9 mouse cellular contexts compared by ENCODE assay signal in the genomic region with DNA sequence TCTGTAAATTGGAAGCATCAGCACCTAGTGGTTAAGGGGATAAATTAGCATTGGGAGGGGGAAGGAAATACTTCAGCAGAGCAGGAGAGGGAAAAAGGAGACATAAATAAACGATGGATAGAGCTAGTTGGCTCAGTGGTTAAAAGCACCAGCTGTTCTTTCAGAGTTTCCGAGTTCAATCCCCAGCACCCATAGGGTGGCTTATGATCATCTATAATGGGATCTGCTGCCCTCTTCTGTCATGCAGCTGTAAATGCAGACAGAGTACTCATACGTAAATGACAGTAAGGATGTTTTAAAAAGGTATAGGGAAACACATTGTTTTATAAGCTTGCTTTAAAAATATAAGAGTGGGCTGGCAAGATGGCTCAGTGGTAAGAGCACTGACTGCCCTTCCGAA. TPM values are rescaled to one million over a fixed set of nuclear protein-coding genes. Genes with fewer than 3 reads are reported as not detected.
A peak's percentile ranks its signal among the peaks of the same experiment; 100 is the strongest.
DNase-seq lines count a peak whose midpoint lies in the region; ATAC-seq lines count a peak whose summit lies in the region.
"Had no signal": no experiment of that assay in that cellular context is flagged by ENCODE, and none has a peak within 500 bp of the region (broad histone marks: within the 10 kb centered on the region; RNA-seq: fewer than 3 reads in every experiment).

No protein-coding gene starts in this region.

- peak; percentile 19 for DNase-seq in adrenal gland, postnatal 10 days
- DNase-seq in adrenal gland, adult 8-10 months: no peak
- DNase-seq in kidney, adult 9 months: peak; percentile 40
- DNase-seq in kidney, adult 11 months: no peak
- DNase-seq in kidney, postnatal 10 days: peak; percentile 28
- peak; percentile 53 for DNase-seq in retina, postnatal 1 day
- DNase-seq in layer of hippocampus, postnatal 14 days (ENCODE audit: low spot score in 2 of 2): no peak

- ATAC-seq in activated CD4-positive, CD25-positive, alpha-beta regulatory T cell, adult 4 months: peak; percentile 59

RNA-seq across cellular contexts. Expression of gene Prg3, which starts 19.7 kb away (rescaled TPM):
- under 1 TPM; 0.48 to 0.73 TPM for total RNA-seq in adrenal gland, postnatal 10 days (2021)
- not detected for total RNA-seq in adrenal gland, adult 8-10 months (2022)
- polyA plus RNA-seq in activated CD4-positive, CD25-positive, alpha-beta regulatory T cell, adult 4 months (2017; shearing (Covaris generic)): not detected
- not detected for total RNA-seq in layer of hippocampus, postnatal 14 days (2021)
- polyA plus RNA-seq: limb, embryonic 15.5 days had no signal

RNA-seq across cellular contexts. Expression of gene Prg2, which starts 27.5 kb away (rescaled TPM):
- 10 to 100 TPM in 1 of 2 experiments, 1 to 10 TPM in 1; 5.4 to 14.4 TPM for total RNA-seq in adrenal gland, postnatal 10 days (2021)
- total RNA-seq in adrenal gland, adult 8-10 months (2022): not detected
- under 1 TPM in 1 of 2 experiments, not detected in 1; 0.65 TPM for polyA plus RNA-seq in activated CD4-positive, CD25-positive, alpha-beta regulatory T cell, adult 4 months (2017; shearing (Covaris generic))
- total RNA-seq in layer of hippocampus, postnatal 14 days (2021): not detected

RNA-seq across cellular contexts. Expression of gene Ssrp1, which starts 29.3 kb away (rescaled TPM):
- total RNA-seq in adrenal gland, postnatal 10 days (2021): 100 to 1,000 TPM; 111 to 125 TPM
- 100 to 1,000 TPM; 130 to 156 (median 142) TPM for total RNA-seq in adrenal gland, adult 8-10 months (2022)
- polyA plus RNA-seq in activated CD4-positive, CD25-positive, alpha-beta regulatory T cell, adult 4 months (2017; shearing (Covaris generic)): 100 to 1,000 TPM; 135 to 160 TPM
- 100 to 1,000 TPM; 104 TPM for total RNA-seq in layer of hippocampus, postnatal 14 days (2021)

RNA-seq across cellular contexts. Expression of gene P2rx3, which starts 29.5 kb away (rescaled TPM):
- total RNA-seq in adrenal gland, postnatal 10 days (2021): 1 to 10 TPM in 1 of 2 experiments, under 1 TPM in 1; 0.66 to 1.0 TPM
- total RNA-seq in adrenal gland, adult 8-10 months (2022): 1 to 10 TPM in 3 of 4 experiments, under 1 TPM in 1; 0.83 to 1.8 (median 1.3) TPM
- polyA plus RNA-seq in activated CD4-positive, CD25-positive, alpha-beta regulatory T cell, adult 4 months (2017; shearing (Covaris generic)): under 1 TPM in 1 of 2 experiments, not detected in 1; 0.62 TPM
- 1 to 10 TPM; 2.8 to 3.4 TPM for total RNA-seq in layer of hippocampus, postnatal 14 days (2021)

RNA-seq across cellular contexts. Expression of gene Tnks1bp1, which starts 40.1 kb away (rescaled TPM):
- 100 to 1,000 TPM; 102 to 111 TPM for total RNA-seq in adrenal gland, postnatal 10 days (2021)
- total RNA-seq in adrenal gland, adult 8-10 months (2022): 100 to 1,000 TPM; 103 to 135 (median 120) TPM
- polyA plus RNA-seq in activated CD4-positive, CD25-positive, alpha-beta regulatory T cell, adult 4 months (2017; shearing (Covaris generic)): 1 to 10 TPM; 3.9 to 6.3 TPM
- 100 to 1,000 TPM; 128 to 141 TPM for total RNA-seq in layer of hippocampus, postnatal 14 days (2021)

Comparison
In these comparisons a context has a peak if more than half of its experiments do, and no peak if none do; other contexts are left out.
1. DNase-seq: peak in adrenal gland, postnatal 10 days (single experiment), kidney, adult 9 months (single experiment), kidney, postnatal 10 days (single experiment) and retina, postnatal 1 day (single experiment); none in adrenal gland, adult 8-10 months (single experiment), kidney, adult 11 months (single experiment) and layer of hippocampus, postnatal 14 days (0 of 2).
2. RNA of gene Prg2, which starts 27.5 kb away (total RNA-seq): 5.4 to 14.4 TPM in adrenal gland, postnatal 10 days; not detected in adrenal gland, adult 8-10 months and not detected in layer of hippocampus, postnatal 14 days; every median in the first group is over 4 times any median in the second.